Mouse (Mus musculus): Measurements from ENCODE around the gene St6gal1. TPM values are rescaled to one million over a fixed set of nuclear protein-coding genes. Genes with fewer than 3 reads are reported as not detected.

The St6gal1 gene
- polyA plus RNA-seq, 1 experiment = not detected

DNA sequence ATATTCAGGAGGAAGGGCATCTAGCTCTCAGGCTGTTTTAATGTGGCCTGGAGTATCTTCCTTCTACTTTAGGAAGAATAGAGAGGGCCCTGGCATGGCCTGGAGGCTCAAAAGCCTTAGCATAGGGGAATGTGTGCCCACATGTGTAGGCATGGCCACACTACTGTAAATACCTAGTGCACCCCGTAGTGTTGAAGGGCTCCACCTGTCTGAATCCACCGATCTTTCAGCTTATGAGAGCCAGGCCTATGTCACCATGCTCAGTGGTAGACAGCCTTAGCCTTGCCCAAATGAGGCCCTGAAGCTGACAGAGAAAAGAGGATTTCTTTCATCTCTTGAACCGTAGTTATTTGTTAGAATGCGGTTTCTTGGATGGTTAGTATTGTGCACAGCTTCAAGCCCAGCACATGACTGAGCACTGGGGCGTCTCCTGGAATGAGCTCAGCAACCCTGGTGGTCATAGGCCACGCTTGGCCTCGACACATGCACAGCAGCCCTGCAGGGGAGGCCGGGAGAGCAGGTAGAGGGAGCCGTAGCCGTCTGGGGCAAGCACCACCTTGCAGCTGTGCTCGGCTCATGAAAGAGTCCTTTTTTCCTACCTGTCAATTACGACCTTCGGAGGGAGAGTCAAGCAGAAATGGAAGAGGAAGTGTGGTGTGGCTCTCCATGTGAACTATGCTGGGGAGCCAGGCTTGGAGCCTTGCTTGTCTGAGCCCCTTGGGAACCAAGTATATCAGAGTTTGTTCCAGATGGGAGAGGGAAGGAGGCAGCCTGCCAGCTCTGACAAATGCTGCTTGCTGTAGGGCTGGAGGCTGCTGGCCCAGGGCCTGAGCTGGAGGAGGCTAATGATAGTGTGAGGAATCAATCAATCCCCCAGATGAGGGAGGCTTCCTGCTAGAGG is 15.8 kb downstream of the St6gal1 start:
- Histone ChIP-seq H3K27me3 (ENCODE audit: control insufficient read depth) (no peaks in the 10 kb centered on the region), H3K36me3 (ENCODE audit: control insufficient read depth) (no peaks in the 10 kb centered on the region), H3K9me3 (ENCODE audit: control insufficient read depth, low read length) (no peaks in the 10 kb centered on the region), H3K4me3 (replicated peaks) (no peak overlapping the region), H3K4me1 (ENCODE audit: control insufficient read depth) (no peaks in the 10 kb centered on the region)
- TF ChIP-seq GATA1 (IDR thresholded peaks at IDR 0.05; ENCODE audit: low read length) = no peak
- no peak for TF ChIP-seq TAL1 (IDR thresholded peaks at IDR 0.05; ENCODE audit: low read length)

DNA sequence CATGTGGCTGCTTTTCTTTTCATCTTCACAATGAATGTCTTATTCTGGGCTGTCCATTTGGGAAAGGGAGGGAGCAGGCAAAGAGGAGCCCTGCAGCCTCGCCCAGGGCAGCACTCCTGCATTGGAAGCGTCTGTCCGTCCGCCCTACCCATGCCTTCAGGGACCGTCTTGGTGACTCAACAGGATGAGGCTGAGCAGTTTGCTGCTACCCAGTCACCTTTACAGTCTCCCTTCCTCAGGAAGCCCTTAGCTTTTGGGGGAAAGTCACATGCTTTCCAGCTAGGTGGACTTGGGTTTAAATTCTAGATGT is 16.4 kb downstream of the St6gal1 start:
- H3K9me3 ChIP-seq (ENCODE audit: control insufficient read depth, low read length) = no peaks in the 10 kb centered on the region
- H3K36me3 ChIP-seq (ENCODE audit: control insufficient read depth) = no peaks in the 10 kb centered on the region
- H3K27me3 ChIP-seq (ENCODE audit: control insufficient read depth) = no peaks in the 10 kb centered on the region
- TF ChIP-seq TAL1 (IDR thresholded peaks at IDR 0.05; ENCODE audit: low read length) = no peak
- TF ChIP-seq GATA1 (IDR thresholded peaks at IDR 0.05; ENCODE audit: low read length) = no peak
- H3K4me1 ChIP-seq (ENCODE audit: control insufficient read depth) = no peaks in the 10 kb centered on the region
- no peak overlapping the region for H3K4me3 ChIP-seq (replicated peaks)

DNA sequence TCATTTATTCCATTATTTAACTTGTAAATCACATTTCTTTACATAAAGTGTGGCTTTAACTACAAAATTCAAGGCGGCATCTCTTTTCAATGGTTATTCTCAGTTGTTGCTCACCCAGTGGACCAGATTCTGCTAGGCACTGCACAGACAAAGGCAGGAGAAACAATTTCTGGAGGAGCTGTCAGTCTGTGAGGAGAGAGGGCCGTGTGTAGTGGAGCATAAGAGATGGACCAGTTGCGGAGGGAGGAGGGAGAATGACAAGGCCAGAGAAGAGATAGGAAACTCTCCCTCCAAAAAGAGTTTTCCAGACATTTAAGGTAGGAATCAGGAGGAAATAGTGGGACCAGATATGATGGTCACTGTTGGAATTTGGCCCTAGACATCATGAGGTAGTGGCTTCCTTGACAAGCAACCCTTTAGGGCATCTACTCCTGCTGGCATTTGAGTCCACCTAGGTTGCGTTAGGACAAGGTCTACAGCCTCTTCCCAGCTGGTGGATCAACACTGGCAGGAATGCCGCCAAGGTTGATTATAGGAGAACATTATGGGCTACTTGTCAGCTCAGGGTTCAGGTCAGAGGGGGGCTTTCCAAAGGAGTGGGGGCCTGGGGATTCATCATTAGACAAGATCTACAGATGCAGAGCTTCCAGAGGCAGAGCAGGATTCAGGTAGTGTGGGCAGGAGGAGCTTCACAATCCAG is 19.3 kb downstream of the St6gal1 start:
- Histone ChIP-seq H3K4me3 (replicated peaks) (no peak overlapping the region), H3K9me3 (ENCODE audit: control insufficient read depth, low read length) (no peaks in the 10 kb centered on the region), H3K4me1 (ENCODE audit: control insufficient read depth) (no peaks in the 10 kb centered on the region), H3K27me3 (ENCODE audit: control insufficient read depth) (no peaks in the 10 kb centered on the region), H3K36me3 (ENCODE audit: control insufficient read depth) (no peaks in the 10 kb centered on the region)
- no peak for TF ChIP-seq GATA1 (IDR thresholded peaks at IDR 0.05; ENCODE audit: low read length)
- no peak for TF ChIP-seq TAL1 (IDR thresholded peaks at IDR 0.05; ENCODE audit: low read length)

DNA sequence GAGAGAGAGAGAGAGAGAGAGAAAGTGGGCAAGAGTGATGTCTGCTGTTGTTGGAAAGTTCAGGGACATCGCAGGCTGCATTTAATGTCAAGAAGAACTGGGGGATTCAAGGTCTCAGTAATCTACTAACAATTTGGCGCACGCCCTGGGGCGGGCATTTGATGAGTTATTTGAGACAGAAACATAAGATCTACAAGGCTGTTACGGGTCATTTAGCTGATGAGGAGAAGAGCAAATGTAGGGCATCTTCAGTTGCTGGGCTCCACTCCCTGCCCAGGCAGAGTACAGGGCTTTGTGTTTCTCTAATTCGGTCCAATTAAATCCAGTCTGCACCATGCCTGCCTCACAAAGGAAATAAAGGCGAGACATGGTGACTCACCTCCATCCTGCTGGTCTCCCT is 19.9 kb downstream of the St6gal1 start:
- H3K4me1 ChIP-seq (ENCODE audit: control insufficient read depth) = no peaks in the 10 kb centered on the region
- no peak for TF ChIP-seq TAL1 (IDR thresholded peaks at IDR 0.05; ENCODE audit: low read length)
- no peak for TF ChIP-seq GATA1 (IDR thresholded peaks at IDR 0.05; ENCODE audit: low read length)
- H3K36me3 ChIP-seq (ENCODE audit: control insufficient read depth) = no peaks in the 10 kb centered on the region
- H3K9me3 ChIP-seq (ENCODE audit: control insufficient read depth, low read length) = no peaks in the 10 kb centered on the region
- no peak overlapping the region for H3K4me3 ChIP-seq (replicated peaks)
- H3K27me3 ChIP-seq (ENCODE audit: control insufficient read depth) = no peaks in the 10 kb centered on the region

DNA sequence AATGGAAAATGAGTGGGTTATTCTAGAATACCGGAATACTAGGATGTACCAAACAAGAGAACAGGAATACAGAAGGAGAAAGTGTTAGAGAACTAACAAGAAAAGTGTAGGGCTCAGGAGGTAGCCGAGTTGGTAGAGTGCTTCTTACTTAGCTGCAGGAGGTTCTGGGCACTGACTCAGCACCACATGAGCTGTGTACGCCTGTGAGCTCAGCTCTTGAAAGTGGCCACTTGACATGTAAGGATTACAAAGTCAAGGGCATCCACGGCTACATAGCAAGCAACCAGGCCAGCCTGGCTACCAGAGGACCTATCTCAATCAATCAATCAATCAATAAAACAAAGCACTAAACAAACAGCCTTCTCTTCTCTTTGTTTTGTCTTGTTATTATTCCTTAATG is 24.7 kb downstream of the St6gal1 start:
- TF ChIP-seq TAL1 (IDR thresholded peaks at IDR 0.05; ENCODE audit: low read length) (no peak), GATA1 (IDR thresholded peaks at IDR 0.05; ENCODE audit: low read length) (no peak)
- Histone ChIP-seq H3K4me3 (replicated peaks) (no peak overlapping the region), H3K9me3 (ENCODE audit: control insufficient read depth, low read length) (no peaks in the 10 kb centered on the region), H3K36me3 (ENCODE audit: control insufficient read depth) (no peaks in the 10 kb centered on the region), H3K27me3 (ENCODE audit: control insufficient read depth) (no peaks in the 10 kb centered on the region), H3K4me1 (ENCODE audit: control insufficient read depth) (no peaks in the 10 kb centered on the region)

DNA sequence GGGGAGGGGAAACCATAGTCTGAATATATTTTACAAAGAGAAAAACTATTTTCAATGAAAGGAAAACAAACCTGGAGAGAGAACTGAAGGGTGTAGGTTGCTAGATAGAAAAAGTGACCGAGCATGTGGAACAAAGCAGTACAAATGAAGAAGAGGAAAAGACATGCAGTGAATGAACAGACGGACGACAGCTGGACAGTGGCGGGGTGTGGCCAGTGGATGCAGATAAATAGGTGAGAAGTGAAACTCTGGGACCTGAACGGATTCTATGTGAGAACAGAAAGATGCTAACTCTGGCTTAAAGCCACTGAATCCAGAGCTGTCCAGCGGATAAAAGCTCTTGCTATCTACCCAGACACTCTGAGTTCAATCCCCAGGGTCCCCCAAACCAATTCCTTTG is 25.2 kb downstream of the St6gal1 start:
- no peaks in the 10 kb centered on the region for H3K4me1 ChIP-seq (ENCODE audit: control insufficient read depth)
- no peaks in the 10 kb centered on the region for H3K9me3 ChIP-seq (ENCODE audit: control insufficient read depth, low read length)
- no peak for TF ChIP-seq TAL1 (IDR thresholded peaks at IDR 0.05; ENCODE audit: low read length)
- TF ChIP-seq GATA1 (IDR thresholded peaks at IDR 0.05; ENCODE audit: low read length) = no peak
- H3K36me3 ChIP-seq (ENCODE audit: control insufficient read depth) = no peaks in the 10 kb centered on the region
- H3K27me3 ChIP-seq (ENCODE audit: control insufficient read depth) = no peaks in the 10 kb centered on the region
- no peak overlapping the region for H3K4me3 ChIP-seq (replicated peaks)

DNA sequence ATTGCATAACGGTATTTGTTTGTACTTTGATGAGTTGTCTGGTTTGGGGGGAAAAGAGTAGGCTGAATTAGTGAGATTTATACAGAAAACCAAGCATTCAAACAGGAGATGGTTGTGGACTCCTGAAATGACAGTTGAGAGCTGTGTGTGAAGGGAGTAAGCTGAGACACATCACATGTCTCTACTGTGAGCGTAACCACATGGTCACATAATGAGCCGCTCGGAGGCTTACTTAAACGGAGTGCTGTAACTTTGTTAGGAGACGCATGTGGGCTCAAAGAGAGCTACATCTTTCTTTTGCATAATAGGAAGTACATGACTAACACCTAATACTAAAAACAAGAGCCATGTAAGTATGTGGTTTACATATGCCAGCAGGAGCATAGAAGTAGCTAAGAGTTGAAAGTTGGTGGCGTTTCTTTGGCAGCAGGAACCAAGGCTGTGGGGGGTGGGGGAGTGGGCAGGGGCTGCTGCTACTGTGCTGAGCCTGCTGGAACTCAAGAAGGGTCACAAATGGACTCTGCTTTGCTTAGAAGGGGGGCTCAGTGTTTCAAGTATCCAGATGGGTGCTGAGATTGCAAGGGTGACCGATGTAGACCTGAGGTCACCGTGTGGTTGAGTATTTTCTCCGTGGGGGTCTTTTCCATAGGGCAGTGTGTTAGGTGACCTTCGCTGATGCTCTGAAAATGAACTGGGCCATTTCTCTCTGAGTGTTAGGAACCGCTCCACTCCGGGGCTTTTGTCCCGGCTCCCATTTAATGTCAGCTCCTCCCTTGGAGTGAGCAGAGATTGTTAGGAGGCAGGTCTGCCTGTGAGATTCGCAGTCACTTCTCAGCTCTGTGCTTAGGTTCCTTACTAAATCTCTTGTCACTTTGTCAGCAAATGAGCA is 26.3 kb downstream of the St6gal1 start:
- Histone ChIP-seq H3K9me3 (ENCODE audit: control insufficient read depth, low read length) (no peaks in the 10 kb centered on the region), H3K27me3 (ENCODE audit: control insufficient read depth) (no peaks in the 10 kb centered on the region), H3K4me3 (replicated peaks) (no peak overlapping the region), H3K4me1 (ENCODE audit: control insufficient read depth) (no peaks in the 10 kb centered on the region), H3K36me3 (ENCODE audit: control insufficient read depth) (no peaks in the 10 kb centered on the region)
- TF ChIP-seq TAL1 (IDR thresholded peaks at IDR 0.05; ENCODE audit: low read length) = no peak
- TF ChIP-seq GATA1 (IDR thresholded peaks at IDR 0.05; ENCODE audit: low read length) = no peak

DNA sequence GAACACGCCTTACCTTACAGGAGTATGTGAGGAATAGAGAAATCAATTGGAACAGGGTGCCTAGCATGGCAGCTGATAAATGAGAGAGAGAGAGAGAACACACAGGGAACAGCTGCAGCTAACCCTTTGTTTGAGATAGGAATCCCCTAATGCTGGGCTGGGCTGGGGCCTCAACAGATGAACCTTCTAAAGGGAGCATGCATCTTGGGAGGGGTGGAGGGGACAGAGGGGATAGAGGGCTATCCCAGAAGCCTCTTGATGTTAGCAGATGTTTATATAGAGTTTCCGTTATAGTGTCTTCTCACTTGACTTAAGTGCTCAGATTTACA is 26.9 kb downstream of the St6gal1 start:
- Histone ChIP-seq H3K36me3 (ENCODE audit: control insufficient read depth) (no peaks in the 10 kb centered on the region), H3K4me1 (ENCODE audit: control insufficient read depth) (no peaks in the 10 kb centered on the region), H3K9me3 (ENCODE audit: control insufficient read depth, low read length) (no peaks in the 10 kb centered on the region), H3K27me3 (ENCODE audit: control insufficient read depth) (no peaks in the 10 kb centered on the region), H3K4me3 (replicated peaks) (no peak overlapping the region)
- TF ChIP-seq GATA1 (IDR thresholded peaks at IDR 0.05; ENCODE audit: low read length) (no peak), TAL1 (IDR thresholded peaks at IDR 0.05; ENCODE audit: low read length) (no peak)

DNA sequence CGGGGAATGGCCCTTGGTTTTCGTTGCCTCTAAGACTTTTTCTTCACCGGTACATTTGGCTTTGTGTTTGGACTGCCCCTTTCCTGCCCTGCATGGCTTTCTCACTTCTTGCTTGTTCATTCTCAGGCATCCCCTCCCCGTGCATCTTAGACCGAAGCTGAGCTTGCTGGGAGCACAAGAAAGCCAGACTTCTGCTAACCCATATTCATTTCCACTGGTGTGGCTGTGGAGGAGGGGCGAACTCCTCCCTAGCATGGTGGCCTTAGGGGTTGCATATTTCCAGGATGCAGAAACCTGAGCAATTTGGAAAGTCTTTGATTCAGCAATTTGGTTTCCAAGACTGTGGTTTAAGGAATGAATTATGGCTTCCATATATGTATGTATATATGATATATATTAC is 29.1 kb downstream of the St6gal1 start:
- H3K9me3 ChIP-seq (ENCODE audit: control insufficient read depth, low read length) = no peaks in the 10 kb centered on the region
- no peaks in the 10 kb centered on the region; the same call in 1 of the 2 replicates for H3K27me3 ChIP-seq (ENCODE audit: control insufficient read depth)
- no peaks in the 10 kb centered on the region for H3K4me1 ChIP-seq (ENCODE audit: control insufficient read depth)
- no peak overlapping the region for H3K4me3 ChIP-seq (replicated peaks)
- H3K36me3 ChIP-seq (ENCODE audit: control insufficient read depth) = no peaks in the 10 kb centered on the region
- TF ChIP-seq TAL1 (IDR thresholded peaks at IDR 0.05; ENCODE audit: low read length) (no peak), GATA1 (IDR thresholded peaks at IDR 0.05; ENCODE audit: low read length) (no peak)

Data from erythroblast, embryonic 14.5 days (primary cell).